Mouse (Mus musculus) testis, adult 2 months (tissue): ENCODE data around the gene Rbfox3.

Experiments
- CTCF ChIP-seq: fragments of 200-500 bp; IDR thresholded peaks from 2 replicates; pipeline ENCODE4 v1.5.1; 2012; ENCODE audit warnings: low read depth, mild to moderate bottlenecking, inconsistent platforms, low read length, moderate library complexity; ENCODE audit not compliant: control insufficient read depth, insufficient read depth, insufficient replicate concordance
- POLR2A ChIP-seq: fragments of 200-500 bp; IDR thresholded peaks from 2 replicates; pipeline ENCODE4 v1.6.1; 2012; ENCODE audit warnings: low read depth, mild to moderate bottlenecking, inconsistent platforms, low read length, moderate library complexity; ENCODE audit not compliant: control insufficient read depth

- TF ChIP-seq CTCF (peak; percentile 71; the same call in 1 of the 2 replicates), POLR2A (no peak)
Observed at GRCm38 (mm10) chr11:118648369-118648768, 263.0 kb downstream of the Rbfox3 start.
